Mouse (Mus musculus) midbrain, postnatal 0 days (tissue): ENCODE data around the gene Prkd3. TPM values are rescaled to one million over a fixed set of nuclear protein-coding genes. Genes with fewer than 3 reads are reported as not detected.

ENCODE experiments used
- ATAC-seq: fragments of 200-750 bp; cut with Nextera tagmentation; 2 replicates; pipeline ENCODE4 v1.8.0; 2017; ENCODE audit warnings: moderate number of reproducible peaks, mild to moderate bottlenecking, moderate TSS enrichment, moderate library complexity; ENCODE audit not compliant: low FRiP score
- DNase-seq: peaks from one replicate; pipeline ENCODE4 v3.0.0-alpha.2; 2015; ENCODE audit warnings: low spot score
- H3K27ac ChIP-seq: fragments of 300-500 bp; sonication (generic); 2 replicates; pipeline ENCODE4 v1.5.1; 2014; ENCODE audit warnings: low read depth, mild to moderate bottlenecking, low read length, mixed read lengths
- H3K27me3 ChIP-seq: fragments of 300-500 bp; sonication (generic); 2 replicates; pipeline ENCODE4 v1.6.1; 2014; ENCODE audit warnings: low read length, control low read depth, mixed read lengths; ENCODE audit not compliant: insufficient read depth
- H3K36me3 ChIP-seq: fragments of 300-500 bp; sonication (generic); 2 replicates; pipeline ENCODE4 v1.6.1; 2014; ENCODE audit warnings: low read length, control low read depth, mixed read lengths; ENCODE audit not compliant: insufficient read depth
- H3K4me1 ChIP-seq: fragments of 300-500 bp; sonication (generic); 2 replicates; pipeline ENCODE4 v1.6.1; 2014; ENCODE audit warnings: mild to moderate bottlenecking, control low read depth, antibody characterized with exemption, low read length, mixed read lengths; ENCODE audit not compliant: insufficient read depth
- H3K4me2 ChIP-seq: fragments of 300-500 bp; sonication (generic); 2 replicates; pipeline ENCODE4 v1.6.1; 2014; ENCODE audit warnings: low read depth, mild to moderate bottlenecking, low read length, mixed read lengths; ENCODE audit not compliant: poor library complexity, severe bottlenecking
- H3K4me3 ChIP-seq: fragments of 300-500 bp; sonication (generic); 2 replicates; pipeline ENCODE4 v1.5.1; 2014; ENCODE audit warnings: low read depth, mild to moderate bottlenecking, low read length, moderate library complexity
- H3K9ac ChIP-seq: fragments of 300-500 bp; sonication (generic); replicated peaks from 2 replicates; pipeline ENCODE4 v1.6.1; 2014; ENCODE audit warnings: mild to moderate bottlenecking, low read length, moderate library complexity, mixed read lengths; ENCODE audit not compliant: poor library complexity, severe bottlenecking
- H3K9me3 ChIP-seq: fragments of 300-500 bp; sonication (generic); 2 replicates; pipeline ENCODE4 v1.6.1; 2016; ENCODE audit warnings: low read length, control low read depth
- CTCF ChIP-seq: IDR thresholded peaks from 2 replicates; pipeline ENCODE4 v1.5.1; 2016; ENCODE audit warnings: antibody characterized with exemption, mild to moderate bottlenecking
- WGBS: fragments of 180-500 bp; shearing (Covaris S2); extraction: QIAGEN DNeasy Blood & Tissue Kit; methylation state at CpG from one replicate; pipeline ENCODE4 v1.1.7; 2014; 5-methylcytosine and 5-hydroxymethylcytosine counted together
- polyA plus RNA-seq: library from polyadenylated mRNA; unstranded; fragments of >200 nt; fragmentation: Nextera tagmentation; extraction: Ambion mirVana; gene quantifications from 2 replicates; pipeline ENCODE4 v1.2.1, GENCODE M21; 2015
- total RNA-seq: library from RNA; depleted of rRNA; stranded (reverse); fragments of >200 nt; gene quantifications from 2 replicates; pipeline ENCODE4 v1.2.3, GENCODE M21; 2014

Gene Prkd3
- total and polyA plus RNA-seq, 2 experiments from 2014 or later: 5.9 to 20.1 TPM

GRCm38 (mm10) chr17:78998130-78998529, 22.5 kb downstream of the Prkd3 start:
- no peak for TF ChIP-seq CTCF
- DNase-seq (no peak), ATAC-seq (no peak)
- WGBS: 89% methylated on average over 2 of the region's 2 CpGs
- no peaks in the 10 kb centered on the region for H3K9me3 ChIP-seq
- no peak overlapping the region for H3K9ac ChIP-seq
- no peak overlapping the region for H3K4me2 ChIP-seq
- H3K27me3 ChIP-seq: no peaks in the 10 kb centered on the region
- no peaks in the 10 kb centered on the region for H3K36me3 ChIP-seq
- H3K4me1 ChIP-seq: no peaks in the 10 kb centered on the region
- H3K4me3 ChIP-seq: no peak overlapping the region
- no peak overlapping the region for H3K27ac ChIP-seq

- no peaks in the 10 kb centered on the region for H3K4me1 ChIP-seq
- 76% methylated on average over 9 of the region's 9 CpGs for WGBS
- H3K4me3 ChIP-seq: no peak overlapping the region
- no peaks in the 10 kb centered on the region for H3K9me3 ChIP-seq
- DNase-seq: no peak
- ATAC-seq: no peak
- H3K27me3 ChIP-seq: no peaks in the 10 kb centered on the region
- no peaks in the 10 kb centered on the region for H3K36me3 ChIP-seq
- H3K4me2 ChIP-seq: no peak overlapping the region
- no peak for TF ChIP-seq CTCF
- no peak overlapping the region for H3K9ac ChIP-seq
- no peak overlapping the region for H3K27ac ChIP-seq
Observed at GRCm38 (mm10) chr17:78994931-78995820, 25.4 kb downstream of the Prkd3 start.

- ATAC-seq (no peak), DNase-seq (no peak)
- Histone ChIP-seq H3K4me3 (no peak overlapping the region), H3K4me2 (no peak overlapping the region), H3K27me3 (no peaks in the 10 kb centered on the region), H3K4me1 (no peaks in the 10 kb centered on the region), H3K9me3 (no peaks in the 10 kb centered on the region), H3K27ac (no peak overlapping the region), H3K9ac (no peak overlapping the region), H3K36me3 (no peaks in the 10 kb centered on the region)
- no peak for TF ChIP-seq CTCF
- 93% methylated on average over 8 of the region's 8 CpGs for WGBS
Observed at GRCm38 (mm10) chr17:78994382-78994781, 26.2 kb downstream of the Prkd3 start.

- no peak for TF ChIP-seq CTCF
- no peaks in the 10 kb centered on the region for H3K4me1 ChIP-seq
- H3K4me2 ChIP-seq: no peak overlapping the region
- ATAC-seq (no peak), DNase-seq (peak; percentile 15)
- no peak overlapping the region for H3K4me3 ChIP-seq
- no peaks in the 10 kb centered on the region for H3K36me3 ChIP-seq
- H3K27ac ChIP-seq: no peak overlapping the region
- no peaks in the 10 kb centered on the region for H3K27me3 ChIP-seq
- 54% methylated on average over 2 of the region's 2 CpGs for WGBS
- no peaks in the 10 kb centered on the region for H3K9me3 ChIP-seq
- no peak overlapping the region for H3K9ac ChIP-seq
Observed at GRCm38 (mm10) chr17:78993670-78994069, 26.9 kb downstream of the Prkd3 start.

GRCm38 (mm10) chr17:78992303-78993027, 28.2 kb downstream of the Prkd3 start:
- Histone ChIP-seq H3K4me3 (no peak overlapping the region), H3K27ac (no peak overlapping the region), H3K4me2 (no peak overlapping the region), H3K9ac (no peak overlapping the region), H3K9me3 (no peaks in the 10 kb centered on the region), H3K36me3 (no peaks in the 10 kb centered on the region), H3K4me1 (no peaks in the 10 kb centered on the region), H3K27me3 (no peaks in the 10 kb centered on the region)
- WGBS: 83% methylated on average over 9 of the region's 9 CpGs
- TF ChIP-seq CTCF: no peak
- DNase-seq (no peak), ATAC-seq (no peak)

GRCm38 (mm10) chr17:78991549-78991948, 29.1 kb downstream of the Prkd3 start:
- WGBS: 98% methylated on average over 2 of the region's 2 CpGs
- Histone ChIP-seq H3K4me2 (no peak overlapping the region), H3K9ac (no peak overlapping the region), H3K27ac (no peak overlapping the region), H3K4me1 (no peaks in the 10 kb centered on the region), H3K27me3 (no peaks in the 10 kb centered on the region), H3K36me3 (no peaks in the 10 kb centered on the region), H3K9me3 (no peaks in the 10 kb centered on the region), H3K4me3 (no peak overlapping the region)
- no peak for DNase-seq
- no peak for ATAC-seq
- TF ChIP-seq CTCF: no peak
